Mouse (Mus musculus) embryonic facial prominence, embryonic 15.5 days (tissue): Measurements from ENCODE around the gene Dio3. TPM values are rescaled to one million over a fixed set of nuclear protein-coding genes. Genes with fewer than 3 reads are reported as not detected.
A peak's percentile ranks its signal among the peaks of the same experiment; 100 is the strongest.

Experiments used
- ATAC-seq: fragments of 200-750 bp; cut with Nextera tagmentation; 2 replicates; pipeline ENCODE4 v1.8.0; 2017; ENCODE audit warnings: low read depth, moderate TSS enrichment; ENCODE audit not compliant: insufficient number of reproducible peaks, low FRiP score, low TSS enrichment
- H3K27ac ChIP-seq: fragments of 300-500 bp; sonication (generic); replicated peaks from 2 replicates; pipeline ENCODE4 v1.5.1; 2015; ENCODE audit warnings: mild to moderate bottlenecking, inconsistent platforms
- H3K27me3 ChIP-seq: fragments of 300-500 bp; sonication (generic); 2 replicates; pipeline ENCODE4 v1.6.1; 2015; ENCODE audit warnings: inconsistent platforms
- H3K36me3 ChIP-seq: fragments of 300-500 bp; sonication (generic); 2 replicates; pipeline ENCODE4 v1.6.1; 2015; ENCODE audit warnings: mild to moderate bottlenecking, inconsistent platforms
- H3K4me1 ChIP-seq: fragments of 300-500 bp; sonication (generic); 2 replicates; pipeline ENCODE4 v1.6.1; 2015; ENCODE audit warnings: inconsistent platforms
- H3K4me2 ChIP-seq: fragments of 300-500 bp; sonication (generic); replicated peaks from 2 replicates; pipeline ENCODE4 v1.6.1; 2015; ENCODE audit warnings: mild to moderate bottlenecking, inconsistent platforms
- H3K4me3 ChIP-seq: fragments of 300-500 bp; sonication (generic); replicated peaks from 2 replicates; pipeline ENCODE4 v1.5.1; 2015; ENCODE audit warnings: mild to moderate bottlenecking, inconsistent platforms
- H3K9ac ChIP-seq: fragments of 300-500 bp; sonication (generic); 2 replicates; pipeline ENCODE4 v1.6.1; 2015; ENCODE audit warnings: inconsistent platforms
- H3K9me3 ChIP-seq: fragments of 300-500 bp; sonication (generic); replicated peaks from 2 replicates; pipeline ENCODE4 v1.6.1; 2016; ENCODE audit warnings: inconsistent platforms
- WGBS: fragments of 180-500 bp; shearing (Covaris S2); methylation state at CpG from one replicate; pipeline ENCODE4 v1.1.7; 2015; 5-methylcytosine and 5-hydroxymethylcytosine counted together
- microRNA-seq: library from miRNA; unstranded; fragments of <30 nt; microRNA quantifications from one replicate; pipeline ENCODE4, GENCODE M21; 2016; ENCODE audit warnings: borderline number of aligned reads
- polyA plus RNA-seq: library from polyadenylated mRNA; unstranded; fragments of >200 nt; fragmentation: Nextera tagmentation; extraction: Ambion mirVana; gene quantifications from 2 replicates; pipeline ENCODE4 v1.2.1, GENCODE M21; 2015

Gene Dio3
- polyA plus RNA-seq, 1 experiment from 2014 or later, result 10.5 TPM

GRCm38 (mm10) chr12:110319696-110320095, 40.8 kb downstream of the Dio3 start:
- H3K9me3 ChIP-seq, result no peaks in the 10 kb centered on the region
- no peak overlapping the region for H3K27ac ChIP-seq
- no peak for ATAC-seq
- H3K4me1 ChIP-seq, result no peaks in the 10 kb centered on the region
- 90% methylated on average over 27 of the region's 27 CpGs for WGBS
- no peaks in the 10 kb centered on the region for H3K36me3 ChIP-seq
- H3K27me3 ChIP-seq, result no peaks in the 10 kb centered on the region
- H3K9ac ChIP-seq, result no peak overlapping the region
- no peak overlapping the region for H3K4me3 ChIP-seq
- no peak overlapping the region for H3K4me2 ChIP-seq

Small RNA genes lying within 50 kb of the gene (microRNA-seq; reads per million reads assigned to microRNA genes)
- 173 reads per million, percentile 60 among the genes with 10 or more reads in this experiment for gene Mir1247

Other genes with a start within 250 kb of the Dio3 start
- 132 and 138 TPM in 2 replicates for gene Ppp2r5c, start 168.1 kb downstream of the Dio3 start, polyA plus RNA-seq